Mouse (Mus musculus) heart, postnatal 14 days (tissue): ENCODE data around the gene Celf1. TPM values are rescaled to one million over a fixed set of nuclear protein-coding genes. Genes with fewer than 3 reads are reported as not detected.
"Not testable (repeated sequence)": the region's sequence is repeated elsewhere in the genome, so short reads cannot be mapped to it uniquely, and the experiment has no call there.

Source experiments
- DNase-seq, 2 experiments: peaks; one replicate each; pipeline ENCODE4 v3.0.0; 2021 to 2022
- intact Hi-C: fragments of 180-260 bp; cut with DNase I; formaldehyde crosslinking; loops from one replicate; pipeline ENCODE4 v1.15.1; 2025
- total RNA-seq, 2 experiments: library from RNA; stranded (reverse); gene quantifications; 2 replicates each; pipeline ENCODE4 v1.2.3; 2021

Celf1 gene
- total RNA-seq, 2 experiments from 2014 or later, result 87.1 to 89.0 TPM

- no peak for DNase-seq
- intact Hi-C loops, result loop anchor here (5.0 kb wide), 1 partner anchor 73 kb away; the partner anchor contains the start of gene Celf1
Measured at GRCm38 (mm10) chr2:91015386-91015785, 75.2 kb downstream of the Celf1 start.

GRCm38 (mm10) chr2:91018061-91018788 lies 78.0 kb downstream of the Celf1 start:
- intact Hi-C loops, result loop anchor here (2.0 to 5.0 kb wide), 2 partner anchors 43 to 76 kb away; partner anchors contain the start of gene Celf1
- peak; percentile 32 to 50 for DNase-seq

GRCm38 (mm10) chr2:91019911-91020310 lies 79.7 kb downstream of the Celf1 start:
- DNase-seq, result no peak
- intact Hi-C loops, result loop anchor here (2.0 to 5.0 kb wide), 2 partner anchors 41 to 78 kb away; partner anchors contain the start of gene Celf1

GRCm38 (mm10) chr2:91022266-91022665 lies 82.1 kb downstream of the Celf1 start:
- DNase-seq, intact Hi-C loops: not testable (repeated sequence)

- DNase-seq, result no peak
- intact Hi-C loops, result no loop called here
Measured at GRCm38 (mm10) chr2:91023131-91023530, 82.9 kb downstream of the Celf1 start.

- no peak for DNase-seq
- intact Hi-C loops, result no loop called here
Measured at GRCm38 (mm10) chr2:91023956-91024355, 83.8 kb downstream of the Celf1 start.

- DNase-seq, result no peak
- intact Hi-C loops, result no loop called here
Measured at GRCm38 (mm10) chr2:91025081-91025516, 84.9 kb downstream of the Celf1 start.

GRCm38 (mm10) chr2:91026491-91026890 lies 86.3 kb downstream of the Celf1 start:
- intact Hi-C loops, result no loop called here
- DNase-seq, result no peak

- intact Hi-C loops, result no loop called here
- DNase-seq, result peak in 1 of 2 experiments; percentile 45
Measured at GRCm38 (mm10) chr2:91027391-91028214, 87.4 kb downstream of the Celf1 start.

- intact Hi-C loops, result no loop called here
- no peak for DNase-seq
Measured at GRCm38 (mm10) chr2:91031216-91031615, 91.0 kb downstream of the Celf1 start.

GRCm38 (mm10) chr2:91033000-91033399 lies 92.8 kb downstream of the Celf1 start:
- intact Hi-C loops, result no loop called here
- DNase-seq, result no peak

- peak; percentile 40 to 62 for DNase-seq
- intact Hi-C loops, result no loop called here
Measured at GRCm38 (mm10) chr2:91035385-91035784, 95.2 kb downstream of the Celf1 start, which contains the start of gene Rapsn. Gene Rapsn, plus strand, starts transcription at chr2:91035620.

GRCm38 (mm10) chr2:91041786-91042185 lies 101.6 kb downstream of the Celf1 start:
- intact Hi-C loops, result loop anchor here (5.0 kb wide), 1 partner anchor 249 kb away; no protein-coding TSS in a partner anchor
- DNase-seq, result no peak

- DNase-seq, result no peak
- intact Hi-C loops, result loop anchor here (5.0 kb wide), 1 partner anchor 251 kb away; no protein-coding TSS in a partner anchor
Measured at GRCm38 (mm10) chr2:91042651-91043398, 102.6 kb downstream of the Celf1 start.

GRCm38 (mm10) chr2:91044727-91045126 lies 104.5 kb downstream of the Celf1 start:
- no peak for DNase-seq
- intact Hi-C loops, result loop anchor here (5.0 kb wide), 1 partner anchor 252 kb away; no protein-coding TSS in a partner anchor

GRCm38 (mm10) chr2:91045805-91046204 lies 105.6 kb downstream of the Celf1 start:
- intact Hi-C loops, DNase-seq: not testable (repeated sequence)

GRCm38 (mm10) chr2:91047359-91047758 lies 107.2 kb downstream of the Celf1 start:
- intact Hi-C loops, result no loop called here
- DNase-seq, result no peak

GRCm38 (mm10) chr2:91051917-91052316 lies 111.7 kb downstream of the Celf1 start:
- intact Hi-C loops, result no loop called here
- DNase-seq, result no peak

- DNase-seq, result no peak
- intact Hi-C loops, result no loop called here
Measured at GRCm38 (mm10) chr2:91052752-91053151, 112.6 kb downstream of the Celf1 start.
